Mouse (Mus musculus): Measurements from ENCODE around the gene Lpxn. TPM values are rescaled to one million over a fixed set of nuclear protein-coding genes. Genes with fewer than 3 reads are reported as not detected.

Gene Lpxn
- 1 to 10 TPM; 1.5 to 1.9 TPM for total RNA-seq (2021)
- long read RNA-seq, experiment 1, partial matches to known transcripts: 0 of 2 reads
- long read RNA-seq, experiment 1, other reads (novel, unspliced or antisense): 1 of 2 reads
- long read RNA-seq, experiment 2, partial matches to known transcripts: 1 of 3 reads
- long read RNA-seq, experiment 2, other reads (novel, unspliced or antisense): 0 of 3 reads

GRCm38 (mm10) chr19:12795511-12796327 lies at the start of gene Lpxn, which contains the start of gene Zfp91:
TSS of gene Lpxn (plus strand) at chr19:12796193.
TSS of gene Zfp91 (minus strand) at chr19:12796126.
- peak; percentile 97 for DNase-seq (ENCODE audit: low spot score in 2 of 2)

- DNase-seq (ENCODE audit: low spot score in 2 of 2): no peak
Observed at GRCm38 (mm10) chr19:12756286-12756685, 39.7 kb upstream of the Lpxn start.

- DNase-seq (ENCODE audit: low spot score in 2 of 2): no peak
Observed at GRCm38 (mm10) chr19:12758936-12759478, 37.0 kb upstream of the Lpxn start.

GRCm38 (mm10) chr19:12759656-12760055 lies 36.3 kb upstream of the Lpxn start:
- DNase-seq (ENCODE audit: low spot score in 2 of 2): no peak

- no peak for DNase-seq (ENCODE audit: low spot score in 2 of 2)
Observed at GRCm38 (mm10) chr19:12762212-12763130, 33.5 kb upstream of the Lpxn start.

GRCm38 (mm10) chr19:12765308-12765707 lies 30.7 kb upstream of the Lpxn start, which contains the start of gene Cntf:
TSS of gene Cntf (minus strand) at chr19:12765632.
- DNase-seq (ENCODE audit: low spot score in 2 of 2): no peak

- DNase-seq (ENCODE audit: low spot score in 2 of 2): no peak
Observed at GRCm38 (mm10) chr19:12770888-12771287, 25.1 kb upstream of the Lpxn start.

GRCm38 (mm10) chr19:12780437-12780836 lies 15.6 kb upstream of the Lpxn start:
- DNase-seq (ENCODE audit: low spot score in 2 of 2): no peak

- DNase-seq (ENCODE audit: low spot score in 2 of 2): no peak
Observed at GRCm38 (mm10) chr19:12786803-12787395, 9.1 kb upstream of the Lpxn start.

GRCm38 (mm10) chr19:12787721-12788120 lies 8.3 kb upstream of the Lpxn start:
- DNase-seq (ENCODE audit: low spot score in 2 of 2): no peak

- no peak for DNase-seq (ENCODE audit: low spot score in 2 of 2)
Observed at GRCm38 (mm10) chr19:12792374-12792773, 3.6 kb upstream of the Lpxn start.

- peak; percentile 91 to 95 for DNase-seq (ENCODE audit: low spot score in 2 of 2)
Observed at GRCm38 (mm10) chr19:12794056-12795044, 1.6 kb upstream of the Lpxn start.

GRCm38 (mm10) chr19:12795110-12795509 lies 883 bp upstream of the Lpxn start:
- DNase-seq (ENCODE audit: low spot score in 2 of 2): no peak

GRCm38 (mm10) chr19:12796328-12796931 lies 437 bp downstream of the Lpxn start:
- peak; percentile 19 to 55 for DNase-seq (ENCODE audit: low spot score in 2 of 2)

GRCm38 (mm10) chr19:12797071-12797470 lies 1.1 kb downstream of the Lpxn start:
- DNase-seq (ENCODE audit: low spot score in 2 of 2): no peak

- DNase-seq (ENCODE audit: low spot score in 2 of 2): no peak
Observed at GRCm38 (mm10) chr19:12798404-12798803, 2.4 kb downstream of the Lpxn start.

GRCm38 (mm10) chr19:12799081-12799480 lies 3.1 kb downstream of the Lpxn start:
- DNase-seq (ENCODE audit: low spot score in 2 of 2): no peak

GRCm38 (mm10) chr19:12800621-12801020 lies 4.6 kb downstream of the Lpxn start:
- DNase-seq (ENCODE audit: low spot score in 2 of 2): no peak

GRCm38 (mm10) chr19:12801046-12801445 lies 5.1 kb downstream of the Lpxn start:
- DNase-seq (ENCODE audit: low spot score in 2 of 2): no peak
